Mouse (Mus musculus) hindbrain, embryonic 15.5 days (tissue): ENCODE measurements around the gene Trp53i13. TPM values are rescaled to one million over a fixed set of nuclear protein-coding genes. Genes with fewer than 3 reads are reported as not detected.

Experiments
- ATAC-seq: fragments of 200-750 bp; cut with Nextera tagmentation; 2 replicates; pipeline ENCODE4 v1.8.0; 2017; ENCODE audit warnings: low read depth, moderate number of reproducible peaks, moderate TSS enrichment; ENCODE audit not compliant: low FRiP score
- H3K27ac ChIP-seq: fragments of 300-500 bp; sonication (generic); replicated peaks from 2 replicates; pipeline ENCODE4 v1.5.1; 2015; ENCODE audit warnings: mild to moderate bottlenecking, inconsistent platforms
- H3K27me3 ChIP-seq: fragments of 300-500 bp; sonication (generic); 2 replicates; pipeline ENCODE4 v1.6.1; 2015; ENCODE audit warnings: control low read depth, inconsistent platforms
- H3K36me3 ChIP-seq: fragments of 300-500 bp; sonication (generic); 2 replicates; pipeline ENCODE4 v1.6.1; 2015; ENCODE audit warnings: control low read depth, inconsistent platforms
- H3K4me1 ChIP-seq: fragments of 300-500 bp; sonication (generic); replicated peaks from 2 replicates; pipeline ENCODE4 v1.6.1; 2015; ENCODE audit warnings: control low read depth, inconsistent platforms
- H3K4me2 ChIP-seq: fragments of 300-500 bp; sonication (generic); 2 replicates; pipeline ENCODE4 v1.6.1; 2015; ENCODE audit warnings: moderate library complexity, mild to moderate bottlenecking, inconsistent platforms
- H3K4me3 ChIP-seq: fragments of 300-500 bp; sonication (generic); 2 replicates; pipeline ENCODE4 v1.5.1; 2015; ENCODE audit warnings: mild to moderate bottlenecking, inconsistent platforms
- H3K9ac ChIP-seq: fragments of 300-500 bp; sonication (generic); 2 replicates; pipeline ENCODE4 v1.6.1; 2015; ENCODE audit warnings: inconsistent platforms
- H3K9me3 ChIP-seq: fragments of 300-500 bp; sonication (generic); 2 replicates; pipeline ENCODE4 v1.6.1; 2016; ENCODE audit warnings: control low read depth, inconsistent platforms
- WGBS: fragments of 180-500 bp; shearing (Covaris S2); methylation state at CpG from one replicate; pipeline ENCODE4 v1.1.7; 2015; 5-methylcytosine and 5-hydroxymethylcytosine counted together
- polyA plus RNA-seq: library from polyadenylated mRNA; unstranded; fragments of >200 nt; fragmentation: Nextera tagmentation; extraction: Ambion mirVana; gene quantifications from 2 replicates; pipeline ENCODE4 v1.2.1, GENCODE M21; 2015

Trp53i13 gene
- polyA plus RNA-seq, 1 experiment from 2014 or later, result 19.6 TPM

DNA sequence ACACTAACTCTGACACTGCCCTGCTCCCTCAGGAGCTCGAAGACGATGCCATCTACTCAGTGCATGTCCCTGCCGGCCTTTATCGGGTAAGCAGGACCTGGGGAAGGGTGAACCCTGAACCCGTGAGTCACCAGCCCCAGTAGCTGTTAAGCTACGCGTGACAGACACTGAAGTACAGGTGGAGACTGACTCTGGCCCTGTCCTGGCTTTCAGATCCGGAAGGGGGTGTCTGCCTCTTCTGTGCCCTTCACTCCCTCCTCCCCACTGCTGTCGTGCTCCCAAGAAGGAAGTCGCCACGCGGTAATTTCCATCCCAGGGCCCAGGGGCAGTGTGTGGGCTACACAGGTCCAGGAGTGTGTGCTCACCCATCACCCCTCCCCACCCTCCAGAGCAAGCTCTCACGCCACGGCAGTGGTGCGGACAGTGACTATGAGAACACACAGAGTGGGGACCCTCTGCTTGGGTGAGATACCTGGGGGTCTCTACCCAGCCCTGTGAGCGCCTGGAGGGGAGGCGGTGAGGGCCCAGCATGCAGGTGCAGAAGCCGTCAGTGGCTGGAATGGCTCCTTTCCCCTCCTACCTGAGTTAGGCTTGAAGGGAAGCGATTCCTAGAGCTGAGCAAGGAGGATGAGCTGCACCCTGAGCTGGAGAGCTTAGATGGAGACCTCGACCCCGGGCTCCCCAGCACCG is 10.3 kb downstream of the Trp53i13 start:
- WGBS, result 91% methylated on average over 22 of the region's 22 CpGs
- Histone ChIP-seq H3K9ac (no peak overlapping the region), H3K4me1 (peaks cover 17% of the 10 kb centered on the region), H3K9me3 (no peaks in the 10 kb centered on the region), H3K4me2 (no peak overlapping the region), H3K27me3 (no peaks in the 10 kb centered on the region), H3K4me3 (no peak overlapping the region), H3K36me3 (peaks cover 56% of the 10 kb centered on the region), H3K27ac (no peak overlapping the region)
- ATAC-seq, result no peak

DNA sequence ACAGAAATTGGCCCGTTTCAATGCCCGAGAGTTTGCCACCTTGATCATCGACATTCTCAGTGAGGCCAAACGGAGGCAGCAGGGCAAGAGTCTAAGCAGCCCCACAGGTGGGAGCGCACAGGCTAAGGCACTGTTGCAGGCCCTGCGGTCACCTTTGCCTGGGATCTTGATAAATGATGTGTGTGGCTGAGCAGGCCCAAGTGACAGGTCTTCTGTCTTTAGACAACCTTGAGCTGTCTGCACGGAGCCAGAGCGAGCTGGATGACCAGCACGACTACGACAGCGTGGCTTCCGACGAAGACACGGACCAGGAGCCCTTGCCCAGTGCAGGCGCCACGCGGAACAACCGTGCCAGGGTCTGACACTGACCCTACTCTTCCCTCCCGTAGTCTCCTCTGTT is 11.4 kb downstream of the Trp53i13 start:
- 96% methylated on average over 19 of the region's 19 CpGs for WGBS
- no peak for ATAC-seq
- Histone ChIP-seq H3K27me3 (no peaks in the 10 kb centered on the region), H3K36me3 (peaks cover 66% of the 10 kb centered on the region), H3K9me3 (no peaks in the 10 kb centered on the region), H3K4me2 (no peak overlapping the region), H3K4me3 (no peak overlapping the region), H3K27ac (no peak overlapping the region), H3K9ac (no peak overlapping the region), H3K4me1 (peaks cover 20% of the 10 kb centered on the region)

GRCm38 (mm10) chr11:77503511-77503910 is 12.3 kb downstream of the Trp53i13 start:
- H3K4me2 ChIP-seq, result no peak overlapping the region
- ATAC-seq, result no peak
- H3K27ac ChIP-seq, result no peak overlapping the region
- peaks cover 68% of the 10 kb centered on the region for H3K36me3 ChIP-seq
- H3K27me3 ChIP-seq, result no peaks in the 10 kb centered on the region
- no peak overlapping the region for H3K9ac ChIP-seq
- WGBS, result 60% methylated on average over 3 of the region's 3 CpGs
- no peaks in the 10 kb centered on the region for H3K9me3 ChIP-seq
- H3K4me3 ChIP-seq, result no peak overlapping the region
- H3K4me1 ChIP-seq, result peaks cover 23% of the 10 kb centered on the region

DNA sequence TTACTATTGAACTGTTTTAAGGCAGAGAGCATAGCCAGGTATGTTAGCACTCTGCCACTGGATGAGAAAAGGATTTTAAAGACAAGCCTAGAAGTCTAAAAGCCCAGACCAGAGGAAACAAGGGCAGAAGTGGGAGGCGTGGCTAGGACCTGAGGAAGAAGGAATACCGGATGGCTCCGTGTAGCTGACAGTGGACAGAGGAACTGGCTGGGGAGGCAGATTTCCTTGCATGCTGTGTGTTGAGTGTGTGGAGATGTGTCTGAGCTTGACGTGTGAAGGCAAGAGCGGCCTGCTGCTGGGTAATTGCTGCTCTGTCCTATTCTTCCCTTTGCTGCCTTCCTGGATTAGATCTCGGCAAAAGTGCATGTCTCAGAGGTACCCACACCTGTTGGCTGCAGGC is 13.3 kb downstream of the Trp53i13 start:
- Histone ChIP-seq H3K4me2 (no peak overlapping the region), H3K9ac (no peak overlapping the region), H3K27ac (no peak overlapping the region), H3K4me3 (no peak overlapping the region), H3K4me1 (peaks cover 25% of the 10 kb centered on the region), H3K27me3 (no peaks in the 10 kb centered on the region), H3K36me3 (peaks cover 68% of the 10 kb centered on the region), H3K9me3 (no peaks in the 10 kb centered on the region)
- 84% methylated on average over 6 of the region's 6 CpGs for WGBS
- ATAC-seq, result no peak

- ATAC-seq, result no peak
- peaks cover 64% of the 10 kb centered on the region for H3K36me3 ChIP-seq
Observed at GRCm38 (mm10) chr11:77501971-77502370, 13.8 kb downstream of the Trp53i13 start.

DNA sequence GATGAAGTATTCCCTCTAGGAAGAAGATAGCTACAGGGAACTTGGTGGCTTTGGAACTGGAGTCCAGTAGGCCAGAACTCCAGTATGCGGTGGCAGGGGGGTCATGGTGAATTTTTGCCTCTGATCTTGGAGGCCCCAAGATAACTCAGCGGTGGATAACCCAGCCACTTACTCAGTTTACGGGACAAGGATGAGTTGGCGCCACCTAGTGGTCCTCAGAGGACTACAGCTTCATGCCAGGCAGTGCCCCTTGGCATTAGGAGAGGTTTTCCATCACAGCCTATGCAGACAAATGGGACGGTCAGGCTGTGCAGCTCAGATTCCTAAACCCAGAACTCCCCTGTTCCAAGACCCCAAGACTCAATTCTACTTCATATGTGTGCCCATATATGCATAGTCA is 14.4 kb downstream of the Trp53i13 start:
- Histone ChIP-seq H3K4me1 (peaks cover 33% of the 10 kb centered on the region), H3K9me3 (no peaks in the 10 kb centered on the region), H3K36me3 (peaks cover 58% of the 10 kb centered on the region), H3K4me3 (no peak overlapping the region), H3K27ac (no peak overlapping the region), H3K9ac (no peak overlapping the region), H3K4me2 (no peak overlapping the region), H3K27me3 (no peaks in the 10 kb centered on the region)
- WGBS, result 20% methylated on average over 5 of the region's 5 CpGs
- ATAC-seq, result no peak

More at GRCm38 (mm10) chr11:77501971-77502370, 13.8 kb downstream of the Trp53i13 start:
- Histone ChIP-seq H3K9me3 (no peaks in the 10 kb centered on the region), H3K9ac (no peak overlapping the region), H3K27me3 (no peaks in the 10 kb centered on the region), H3K4me3 (no peak overlapping the region), H3K4me2 (no peak overlapping the region), H3K27ac (no peak overlapping the region), H3K4me1 (peaks cover 30% of the 10 kb centered on the region)
- WGBS, result 95% methylated on average over 4 of the region's 4 CpGs

- Histone ChIP-seq H3K4me3 (no peak overlapping the region), H3K4me1 (peaks cover 37% of the 10 kb centered on the region), H3K27me3 (no peaks in the 10 kb centered on the region), H3K9ac (no peak overlapping the region), H3K36me3 (peaks cover 50% of the 10 kb centered on the region), H3K27ac (no peak overlapping the region), H3K4me2 (no peak overlapping the region), H3K9me3 (no peaks in the 10 kb centered on the region)
- WGBS, result 66% methylated on average over 17 of the region's 17 CpGs
- ATAC-seq, result no peak
Observed at GRCm38 (mm10) chr11:77500361-77501325, 15.1 kb downstream of the Trp53i13 start.

DNA sequence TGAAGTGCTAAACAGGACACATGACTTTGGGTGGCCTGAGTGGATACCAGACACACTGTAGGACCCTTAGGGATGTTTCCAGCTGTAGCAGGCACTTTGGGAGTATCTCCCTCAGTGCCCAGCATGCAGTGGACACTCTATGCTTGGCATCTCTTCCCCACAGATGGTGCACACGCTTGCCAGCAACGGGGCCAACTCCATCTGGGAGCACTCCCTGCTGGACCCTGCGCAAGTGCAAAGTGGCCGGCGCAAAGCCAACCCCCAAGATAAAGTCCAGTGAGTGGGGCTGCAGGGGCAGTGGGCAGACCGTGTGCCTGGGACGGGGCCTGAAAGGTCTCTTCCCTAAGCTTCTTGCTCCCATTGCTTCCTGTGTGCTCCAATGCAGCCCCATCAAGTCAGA is 16.4 kb downstream of the Trp53i13 start:
- WGBS, result 79% methylated on average over 7 of the region's 7 CpGs
- no peak for ATAC-seq

DNA sequence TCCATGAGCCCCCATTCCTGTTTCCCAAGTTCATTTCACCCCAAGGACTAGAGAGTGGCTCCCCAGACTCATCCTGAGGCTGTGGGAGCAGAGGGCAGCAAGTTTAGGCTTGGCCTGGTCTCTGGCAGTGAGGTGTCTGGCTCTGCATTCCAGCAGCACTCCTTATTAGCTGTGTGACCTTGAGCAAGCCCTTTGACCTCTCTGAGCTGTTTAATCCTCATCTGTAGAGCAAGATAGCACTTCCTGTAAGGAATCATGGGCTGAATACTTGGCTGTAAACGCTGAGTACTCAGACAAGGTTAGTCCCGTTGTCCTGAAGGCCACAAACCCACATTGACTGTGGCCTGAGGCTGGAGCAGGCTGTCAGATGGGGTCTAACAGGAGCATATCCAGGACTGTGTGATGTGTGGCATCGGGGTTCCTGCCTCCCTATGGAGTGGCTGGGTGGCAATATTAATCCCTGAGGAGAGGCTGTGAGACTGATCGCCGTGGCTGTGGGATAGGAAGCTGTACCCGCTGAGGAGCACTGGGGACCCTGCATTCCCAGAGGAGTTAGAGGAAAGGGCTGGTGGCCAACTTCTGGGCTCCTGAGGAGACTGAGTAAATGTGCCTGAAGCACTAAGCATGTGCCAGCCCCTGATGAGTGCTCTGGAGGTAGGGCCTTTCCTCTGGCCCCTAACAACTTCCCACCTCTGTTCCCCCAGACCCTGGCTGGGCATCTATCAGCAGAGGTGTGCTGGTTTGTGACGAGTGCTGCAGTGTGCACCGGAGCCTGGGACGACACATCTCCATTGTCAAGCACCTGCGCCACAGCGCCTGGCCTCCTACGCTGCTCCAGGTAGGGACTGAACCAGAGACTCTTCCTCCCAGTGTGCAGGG is 17.3 kb downstream of the Trp53i13 start:
- peaks cover 55% of the 10 kb centered on the region for H3K4me1 ChIP-seq
- no peaks in the 10 kb centered on the region for H3K27me3 ChIP-seq
- no peak overlapping the region for H3K4me2 ChIP-seq
- H3K27ac ChIP-seq, result peak overlapping the region; percentile 54; the same call in 1 of the 2 replicates
- no peaks in the 10 kb centered on the region for H3K9me3 ChIP-seq
- no peak for ATAC-seq
- WGBS, result 66% methylated on average over 12 of the region's 12 CpGs
- H3K9ac ChIP-seq, result no peak overlapping the region
- H3K36me3 ChIP-seq, result peaks cover 30% of the 10 kb centered on the region
- H3K4me3 ChIP-seq, result no peak overlapping the region

More for the DNA sequence above, 16.4 kb downstream of the Trp53i13 start:
- no peaks in the 10 kb centered on the region for H3K9me3 ChIP-seq
- no peaks in the 10 kb centered on the region for H3K27me3 ChIP-seq
- no peak overlapping the region for H3K4me3 ChIP-seq
- no peak overlapping the region for H3K4me2 ChIP-seq
- H3K4me1 ChIP-seq, result peaks cover 50% of the 10 kb centered on the region
- no peak overlapping the region for H3K27ac ChIP-seq
- peaks cover 37% of the 10 kb centered on the region for H3K36me3 ChIP-seq
- no peak overlapping the region for H3K9ac ChIP-seq

DNA sequence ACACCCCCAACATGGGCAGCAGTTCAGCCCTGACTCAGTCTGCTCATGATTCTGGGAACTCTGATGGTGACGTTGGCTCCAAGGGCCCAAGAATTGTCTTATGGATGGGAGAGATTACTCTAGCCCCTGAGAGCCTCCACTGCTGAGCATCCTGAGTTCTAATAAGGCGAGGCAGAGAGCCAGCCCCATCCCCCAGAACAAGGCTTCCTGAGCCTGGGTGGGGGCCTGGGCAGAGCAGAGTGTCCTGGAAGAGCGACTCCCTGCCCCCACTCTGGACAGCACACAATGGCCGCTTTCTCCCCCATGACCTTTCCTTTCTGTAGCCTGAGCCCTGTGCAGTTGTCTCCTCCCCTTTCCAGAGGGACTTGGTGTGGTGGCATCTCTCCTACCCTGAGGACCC is 17.9 kb downstream of the Trp53i13 start:
- H3K9me3 ChIP-seq, result no peaks in the 10 kb centered on the region
- WGBS, result 26% methylated on average over 4 of the region's 4 CpGs
- no peak overlapping the region for H3K4me2 ChIP-seq
- no peak overlapping the region for H3K4me3 ChIP-seq
- no peak for ATAC-seq
- H3K27me3 ChIP-seq, result no peaks in the 10 kb centered on the region
- peaks cover 23% of the 10 kb centered on the region for H3K36me3 ChIP-seq
- peak overlapping the region; percentile 54; the same call in 1 of the 2 replicates for H3K27ac ChIP-seq
- no peak overlapping the region for H3K9ac ChIP-seq
- peaks cover 56% of the 10 kb centered on the region for H3K4me1 ChIP-seq

DNA sequence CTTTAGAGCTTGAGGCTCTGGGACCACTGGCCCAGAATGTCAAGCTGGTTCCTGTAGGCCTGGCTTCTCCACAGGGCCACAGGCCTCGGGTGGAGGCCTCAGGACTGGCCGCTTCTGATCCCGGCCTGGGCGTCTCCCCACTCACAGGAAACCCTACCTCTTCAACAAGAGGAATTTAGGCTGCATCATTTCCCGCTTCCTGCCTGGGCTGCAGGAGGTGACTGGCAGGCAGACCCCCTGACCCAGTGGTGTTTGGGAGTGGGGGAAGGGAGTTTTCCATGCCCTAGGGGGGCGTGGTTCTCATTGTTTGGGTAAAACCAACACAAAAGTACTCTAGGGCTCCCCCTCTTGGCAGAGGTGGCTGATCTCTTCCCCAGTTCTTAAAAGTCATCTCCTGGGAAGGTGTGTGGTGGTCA is 18.4 kb downstream of the Trp53i13 start:
- no peak overlapping the region for H3K9ac ChIP-seq
- H3K27me3 ChIP-seq, result no peaks in the 10 kb centered on the region
- no peak for ATAC-seq
- H3K36me3 ChIP-seq, result peaks cover 21% of the 10 kb centered on the region; the same call in 1 of the 2 replicates
- no peak overlapping the region; the same call in 1 of the 2 replicates for H3K27ac ChIP-seq
- 23% methylated on average over 6 of the region's 6 CpGs for whole genome bisulfite sequencing
- H3K9me3 ChIP-seq, result no peaks in the 10 kb centered on the region
- no peak overlapping the region for H3K4me2 ChIP-seq
- peaks cover 61% of the 10 kb centered on the region for H3K4me1 ChIP-seq
- H3K4me3 ChIP-seq, result no peak overlapping the region
